Mouse (Mus musculus) retina, postnatal 1 day (tissue): ENCODE data around the gene Treml1.
A peak's percentile ranks its signal among the peaks of the same experiment; 100 is the strongest.
"Not testable (repeated sequence)": the region's sequence is repeated elsewhere in the genome, so short reads cannot be mapped to it uniquely, and the experiment has no call there.

Experiments
- DNase-seq: peaks from one replicate; pipeline ENCODE4 v3.0.0-alpha.2; 2012

Gene Treml1

GRCm38 (mm10) chr17:48359616-48360015, at the start of gene Treml1:
Gene Treml1, plus strand, starts transcription at chr17:48359916.
- DNase-seq: no peak

GRCm38 (mm10) chr17:48312124-48312523, 47.6 kb upstream of the Treml1 start:
- no peak for DNase-seq

- not testable (repeated sequence) for DNase-seq
Measured at GRCm38 (mm10) chr17:48315905-48316579, 43.7 kb upstream of the Treml1 start, which contains the start of gene B430306N03Rik. Gene B430306N03Rik, plus strand, starts transcription at chr17:48316141.

- DNase-seq: no peak
Measured at GRCm38 (mm10) chr17:48318686-48319085, 41.0 kb upstream of the Treml1 start.

- DNase-seq: no peak
Measured at GRCm38 (mm10) chr17:48321279-48321678, 38.4 kb upstream of the Treml1 start.

GRCm38 (mm10) chr17:48323236-48323635, 36.5 kb upstream of the Treml1 start:
- peak; percentile 13 for DNase-seq

- no peak for DNase-seq
Measured at GRCm38 (mm10) chr17:48324258-48324657, 35.5 kb upstream of the Treml1 start.

GRCm38 (mm10) chr17:48325093-48325492, 34.6 kb upstream of the Treml1 start:
- no peak for DNase-seq

GRCm38 (mm10) chr17:48325638-48326037, 34.1 kb upstream of the Treml1 start:
- no peak for DNase-seq

GRCm38 (mm10) chr17:48326656-48327055, 33.1 kb upstream of the Treml1 start:
- no peak for DNase-seq

GRCm38 (mm10) chr17:48332524-48332923, 27.2 kb upstream of the Treml1 start:
- no peak for DNase-seq

- DNase-seq: peak; percentile 31
Measured at GRCm38 (mm10) chr17:48334186-48334585, 25.5 kb upstream of the Treml1 start.

- peak; percentile 78 for DNase-seq
Measured at GRCm38 (mm10) chr17:48336857-48337256, 22.9 kb upstream of the Treml1 start.

- DNase-seq: peak; percentile 35
Measured at GRCm38 (mm10) chr17:48340267-48340666, 19.4 kb upstream of the Treml1 start.

GRCm38 (mm10) chr17:48341947-48342346, 17.8 kb upstream of the Treml1 start:
- DNase-seq: no peak

GRCm38 (mm10) chr17:48343065-48343464, 16.7 kb upstream of the Treml1 start:
- DNase-seq: no peak

GRCm38 (mm10) chr17:48345824-48346223, 13.9 kb upstream of the Treml1 start:
- no peak for DNase-seq

- no peak for DNase-seq
Measured at GRCm38 (mm10) chr17:48346231-48346630, 13.5 kb upstream of the Treml1 start, which contains the start of gene Trem2. Gene Trem2, plus strand, starts transcription at chr17:48346401.

- DNase-seq: no peak
Measured at GRCm38 (mm10) chr17:48346834-48347233, 12.9 kb upstream of the Treml1 start.

- no peak for DNase-seq
Measured at GRCm38 (mm10) chr17:48347287-48347686, 12.4 kb upstream of the Treml1 start.

- peak; percentile 19 for DNase-seq
Measured at GRCm38 (mm10) chr17:48350681-48351193, 9.0 kb upstream of the Treml1 start.

GRCm38 (mm10) chr17:48352976-48353375, 6.7 kb upstream of the Treml1 start:
- DNase-seq: not testable (repeated sequence)

GRCm38 (mm10) chr17:48355822-48356221, 3.9 kb upstream of the Treml1 start:
- no peak for DNase-seq

- DNase-seq: no peak
Measured at GRCm38 (mm10) chr17:48357892-48358291, 1.8 kb upstream of the Treml1 start.

GRCm38 (mm10) chr17:48360462-48360861, 746 bp downstream of the Treml1 start:
- no peak for DNase-seq
